Mouse (Mus musculus) gastrocnemius, adult 8-10 months (tissue): ENCODE data around the gene Tldc1. TPM values are rescaled to one million over a fixed set of nuclear protein-coding genes. Genes with fewer than 3 reads are reported as not detected.

Source experiments
- DNase-seq, 2 experiments: peaks; one replicate each; pipeline ENCODE4 v3.0.0; 2022; ENCODE audit warnings: low spot score in 2 of 2
- total RNA-seq, 4 experiments: library from RNA; stranded (reverse); gene quantifications; 2 replicates each; pipeline ENCODE4 v1.2.4; 2022

The Tldc1 gene
- total RNA-seq: 1 to 10 TPM; 2.9 to 4.8 (median 3.8) TPM

DNA sequence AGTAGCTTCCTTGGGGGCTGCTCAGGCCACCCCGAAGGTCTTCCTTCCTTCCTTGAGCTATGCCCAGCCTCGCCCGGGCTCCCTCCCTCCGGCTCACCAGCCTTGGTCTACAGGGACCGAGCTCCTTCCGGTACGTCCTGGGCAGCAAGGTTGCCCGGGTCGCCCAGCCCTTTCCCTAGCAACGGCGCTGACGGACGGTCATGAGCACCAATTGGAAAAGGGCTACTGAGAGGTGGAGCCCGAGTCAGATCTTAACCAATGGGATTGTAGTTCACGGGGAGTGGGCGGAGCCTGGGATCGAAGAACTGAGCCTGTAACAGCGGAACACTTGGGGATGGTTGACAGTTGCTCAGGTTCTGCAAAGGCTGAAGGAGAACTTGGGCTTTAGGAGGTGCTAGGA lies at the start of gene Tldc1:
Gene Tldc1 (minus strand): TSS at position 154 of the 400 bp plus-strand sequence.
- DNase-seq: peak; percentile 98 to 100

DNA sequence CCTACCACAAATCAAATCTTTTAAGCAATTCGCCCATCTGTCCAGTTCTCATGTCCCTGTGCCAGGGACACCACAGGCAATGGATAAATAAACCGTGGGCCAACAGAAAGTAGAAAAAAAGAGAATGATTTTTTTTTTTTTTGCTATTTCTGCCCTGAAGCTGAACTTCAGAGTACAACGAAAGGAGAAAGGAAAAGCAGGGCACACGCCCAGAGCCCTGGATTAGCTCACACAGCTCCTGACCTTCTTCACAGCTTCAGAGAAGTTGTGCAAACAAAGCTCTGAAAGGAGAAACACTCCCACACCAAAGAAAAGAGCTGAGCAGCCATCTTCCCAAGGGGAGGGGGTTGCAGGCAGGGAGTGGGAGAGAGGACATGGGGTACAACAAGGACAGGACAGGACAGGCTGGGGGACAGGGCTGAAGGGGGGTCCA lies 49.5 kb upstream of the Tldc1 start:
- no peak for DNase-seq

DNA sequence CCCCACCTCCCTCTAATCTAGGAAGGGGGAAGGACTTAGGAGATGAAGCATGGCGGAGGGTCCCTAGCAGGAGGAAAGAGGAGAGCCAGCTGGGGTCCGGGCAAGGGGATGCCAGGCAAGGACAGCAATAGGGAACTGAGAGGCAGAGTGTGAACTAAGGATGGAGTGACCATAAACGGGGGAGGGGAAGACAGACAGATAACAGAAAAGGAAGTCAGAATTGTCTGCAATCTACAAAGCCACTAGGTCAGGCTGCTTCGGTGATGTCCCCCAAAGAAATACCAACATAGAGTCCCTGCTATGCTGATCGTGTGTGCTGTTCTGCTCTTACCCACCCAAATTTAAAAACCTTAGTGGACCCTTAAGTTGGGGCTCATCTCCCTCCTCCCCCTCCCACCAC lies 48.8 kb upstream of the Tldc1 start:
- DNase-seq: no peak

DNA sequence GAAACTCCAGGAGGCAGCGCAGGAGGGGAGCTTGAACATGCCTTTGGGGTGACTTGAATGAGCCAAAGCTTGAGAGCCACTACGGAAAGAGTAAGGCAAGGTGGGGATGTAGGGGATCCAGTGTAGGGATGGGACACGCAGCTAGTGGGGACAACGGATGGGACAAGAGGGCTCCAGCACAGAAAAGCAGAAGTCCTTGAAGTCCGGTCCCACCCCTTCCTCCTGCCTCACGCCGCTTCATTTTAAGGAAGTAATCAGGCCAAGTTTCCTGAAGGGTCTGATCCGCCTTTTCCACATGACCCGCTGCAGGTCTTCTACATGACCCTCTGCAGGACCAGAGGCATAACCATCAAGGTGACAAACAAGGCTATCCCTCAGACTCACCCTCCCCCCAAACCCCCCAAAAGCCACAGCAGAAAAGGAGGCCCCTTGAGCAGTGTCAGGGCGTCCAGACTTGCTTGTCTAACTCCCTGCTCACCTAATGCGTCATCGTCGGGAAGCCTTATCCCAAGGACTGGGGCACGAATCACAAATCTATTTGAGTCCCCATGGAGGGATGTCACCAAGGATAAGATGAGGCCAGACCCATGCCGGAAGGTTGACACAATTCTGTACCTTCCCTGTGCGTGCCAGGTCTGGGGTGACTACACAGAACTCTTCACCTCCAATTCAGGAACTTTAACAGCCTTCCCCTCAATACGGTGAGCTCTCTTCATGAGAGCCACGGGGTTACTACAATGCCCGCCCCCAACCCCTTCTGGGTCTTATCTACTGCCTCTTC lies 47.9 kb upstream of the Tldc1 start:
- DNase-seq: no peak

DNA sequence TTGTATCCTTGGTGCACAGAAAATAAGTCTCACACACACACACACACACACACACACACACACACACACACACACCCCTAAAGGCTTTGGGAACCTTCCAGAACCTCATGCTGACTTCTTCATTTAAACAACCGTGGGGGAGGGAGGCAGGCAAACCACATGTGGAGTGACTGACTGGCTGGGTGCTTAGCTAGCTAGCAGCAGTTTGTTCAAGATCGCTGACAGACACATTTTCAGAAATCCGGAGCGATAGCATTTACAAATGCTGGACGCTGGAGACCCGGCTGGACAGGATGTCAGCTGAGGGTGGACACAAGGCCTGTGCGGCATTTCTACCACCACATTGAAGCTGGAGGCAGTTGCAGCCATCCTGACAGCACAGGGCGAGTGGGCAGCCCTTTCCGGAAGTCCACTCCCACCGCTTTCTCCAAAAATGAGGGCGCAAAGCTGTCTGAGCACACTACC lies 46.6 kb upstream of the Tldc1 start:
- DNase-seq: no peak

DNA sequence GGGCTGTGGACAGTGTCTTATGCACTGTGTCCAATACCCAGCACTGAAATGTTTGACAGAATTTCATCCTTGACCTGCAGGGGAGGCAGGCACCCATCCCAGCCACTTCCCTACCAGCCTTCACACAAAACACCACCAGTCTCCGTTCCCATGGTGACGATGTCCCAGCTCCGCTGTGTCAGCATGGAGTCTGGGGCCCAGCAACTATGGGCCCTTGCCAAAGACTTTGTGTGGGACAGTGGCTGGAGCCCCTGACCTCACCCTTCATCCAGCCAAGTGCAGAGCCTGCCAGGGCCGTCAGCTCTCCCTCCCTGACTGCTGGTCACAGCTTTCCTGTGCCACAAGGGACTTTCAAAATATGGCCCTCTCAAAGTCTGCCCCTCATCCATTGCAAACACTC lies 45.9 kb upstream of the Tldc1 start:
- peak in 1 of 2 experiments; percentile 24 for DNase-seq

DNA sequence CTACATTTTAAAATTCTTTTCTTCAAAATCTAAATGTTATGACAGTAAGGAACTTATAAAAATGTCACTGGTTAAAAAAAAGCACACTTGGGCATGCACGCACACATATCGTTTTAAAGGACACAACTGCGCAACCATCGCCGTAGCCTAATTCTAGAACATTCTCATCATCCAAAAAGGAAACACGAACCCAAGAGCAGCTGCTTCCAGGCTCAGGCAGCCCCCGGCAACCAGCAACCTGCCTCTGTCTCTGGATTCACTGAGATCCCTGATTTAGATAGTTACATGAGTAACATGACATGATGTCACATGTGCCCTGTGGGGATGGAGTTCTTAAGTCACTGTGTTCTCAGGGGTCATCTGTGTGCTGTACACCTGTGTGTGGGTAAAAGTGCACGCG lies 45.1 kb upstream of the Tldc1 start:
- no peak for DNase-seq

DNA sequence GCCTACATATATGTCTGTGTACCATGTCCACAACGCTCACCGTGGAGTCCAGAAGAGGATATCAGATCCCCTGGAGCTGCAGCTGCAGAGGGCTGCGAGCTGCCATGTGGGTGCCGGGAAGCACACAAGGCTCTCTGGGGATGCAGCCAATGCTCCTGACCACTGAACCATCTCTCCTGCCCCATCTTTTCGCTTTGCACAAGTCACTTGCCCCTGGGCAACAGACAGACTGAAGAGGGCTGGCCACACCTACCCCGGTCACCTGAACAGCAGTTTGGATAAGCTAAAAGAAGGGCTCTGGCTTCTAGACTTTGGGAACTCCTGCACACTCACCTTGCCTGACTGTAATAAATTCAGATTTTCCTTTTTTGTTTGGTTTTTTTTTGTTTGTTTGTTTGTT lies 43.5 kb upstream of the Tldc1 start:
- no peak for DNase-seq

DNA sequence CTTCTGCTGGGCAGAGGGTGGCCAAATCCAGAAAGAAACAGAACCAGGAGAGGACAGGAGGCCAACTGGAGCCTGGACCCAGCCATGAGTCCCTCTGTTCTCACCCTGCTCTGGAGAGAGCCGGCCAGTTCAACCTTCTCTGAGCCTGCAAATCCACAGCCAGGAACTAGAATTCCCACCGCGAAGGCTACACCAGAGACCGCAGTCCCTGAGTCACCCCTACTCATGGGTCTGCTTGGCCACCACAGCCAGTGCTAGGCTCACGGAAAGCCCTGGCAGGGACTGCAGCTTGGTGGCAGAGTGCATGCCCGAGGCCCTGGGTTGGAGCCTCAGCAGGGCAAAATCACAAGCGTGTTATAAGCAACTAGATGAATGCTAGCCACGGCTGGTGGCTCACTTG lies 41.8 kb upstream of the Tldc1 start:
- no peak for DNase-seq

DNA sequence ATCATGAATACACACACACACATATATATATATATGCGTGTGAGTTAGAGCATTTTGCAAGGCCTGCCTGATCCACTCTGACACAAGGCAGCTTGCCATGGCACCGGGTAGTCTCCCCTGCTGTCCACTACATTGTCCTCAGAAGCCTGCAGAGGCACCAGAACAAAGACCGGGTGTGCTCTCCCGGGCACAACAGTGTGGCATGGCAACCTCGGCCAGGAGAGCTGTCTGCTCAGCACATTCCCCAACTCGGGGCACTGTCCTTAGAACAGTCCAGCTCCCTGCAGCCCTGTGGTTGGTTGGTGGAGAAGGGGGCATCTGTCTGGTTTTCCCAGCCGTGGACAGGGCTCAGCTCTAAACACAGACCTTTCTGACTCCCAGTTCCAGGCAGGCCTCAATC lies 41.1 kb upstream of the Tldc1 start:
- DNase-seq: no peak

DNA sequence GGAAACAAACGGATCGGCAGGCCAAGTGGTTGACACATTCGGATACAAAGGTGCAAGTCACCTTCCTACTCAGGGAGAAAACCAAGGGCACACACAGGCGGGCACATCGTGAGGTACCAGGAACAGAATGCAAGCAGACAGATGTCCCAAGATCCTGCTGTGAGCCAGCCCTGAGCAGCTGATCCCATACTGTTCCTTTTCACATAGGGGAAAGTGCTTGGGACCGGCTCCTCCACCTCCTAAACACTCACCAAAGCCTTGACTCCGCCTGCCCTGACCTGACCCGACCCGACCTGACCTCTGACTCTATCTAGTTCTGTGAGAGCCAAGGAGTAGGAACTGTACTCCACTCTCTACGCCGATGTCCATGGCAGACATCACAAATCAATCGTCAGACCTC lies 39.2 kb upstream of the Tldc1 start:
- no peak for DNase-seq

DNA sequence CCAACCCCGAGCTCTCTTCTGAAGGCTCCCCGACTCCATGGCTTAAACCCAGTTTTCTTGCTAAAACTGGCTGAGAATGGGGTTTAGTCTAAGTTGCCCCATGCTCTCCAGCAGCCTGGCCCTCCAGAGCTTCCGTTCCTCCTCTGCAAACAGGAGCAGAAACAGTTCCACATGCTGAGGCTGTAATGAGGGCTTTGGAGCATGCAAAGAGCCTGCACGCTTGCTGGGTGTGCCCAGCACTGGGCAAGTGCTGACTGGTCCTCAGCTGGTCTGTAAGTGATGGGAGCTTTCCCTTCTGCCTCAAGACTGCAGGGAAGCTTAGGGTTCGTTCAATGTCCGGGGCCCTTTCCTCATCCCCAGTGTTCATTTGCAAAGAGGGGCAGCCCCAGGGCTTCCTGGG lies 38.0 kb upstream of the Tldc1 start:
- DNase-seq: no peak

DNA sequence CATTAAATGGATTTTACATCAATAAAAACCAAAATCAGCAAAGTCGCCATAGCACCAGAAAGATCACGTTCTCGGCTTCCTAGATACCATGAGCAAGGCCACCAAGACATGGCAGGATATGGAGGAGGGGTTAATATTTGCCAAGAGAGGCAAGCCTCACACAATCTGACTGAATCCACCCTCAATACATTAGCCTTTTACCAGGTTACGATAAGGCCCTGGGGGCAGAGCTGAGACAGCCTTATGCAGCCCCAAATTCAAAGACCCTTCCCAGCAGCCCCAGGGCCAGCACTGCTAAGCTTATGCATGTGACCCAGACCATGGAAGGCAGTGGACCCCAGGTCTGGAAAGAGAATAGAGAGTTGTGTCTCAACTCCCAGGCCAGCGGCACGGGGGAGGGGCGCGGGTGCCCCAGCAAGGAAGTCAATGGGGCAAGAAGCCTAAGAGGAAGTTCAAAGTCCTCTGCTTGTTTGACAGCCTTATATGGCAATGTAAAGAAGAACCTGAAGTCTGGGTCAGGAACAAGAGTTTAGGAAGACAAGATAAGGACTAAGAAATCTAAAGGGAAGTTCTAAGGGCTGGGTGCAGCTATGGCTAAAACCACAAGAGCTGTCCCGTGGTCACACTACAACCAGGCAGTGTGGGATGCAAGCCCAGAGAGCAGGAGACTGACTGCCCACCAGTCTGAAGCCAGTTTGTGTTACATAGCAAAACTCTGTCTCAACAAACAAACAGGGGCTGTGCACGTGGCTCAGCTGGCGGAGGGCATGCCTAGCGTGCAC lies 34.6 kb upstream of the Tldc1 start:
- DNase-seq: no peak

DNA sequence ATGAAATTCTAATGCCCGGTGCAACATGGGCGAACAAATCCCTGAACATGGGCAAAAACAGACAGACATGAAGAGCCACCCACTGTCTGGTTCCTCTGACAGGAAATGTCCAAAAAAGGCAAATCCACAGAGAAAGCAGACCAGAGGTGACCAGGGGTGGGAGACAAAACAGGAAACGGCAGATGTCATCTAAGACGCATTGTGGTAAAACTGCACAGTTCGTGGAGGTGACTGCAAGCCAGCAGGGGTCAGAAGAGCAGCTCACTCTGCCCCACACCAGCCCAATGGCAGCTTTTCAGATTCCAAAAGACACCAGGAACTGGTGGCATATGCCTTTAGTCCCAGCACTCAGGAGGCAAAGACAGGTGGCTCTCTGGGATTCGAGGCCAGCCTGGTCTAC lies 33.7 kb upstream of the Tldc1 start:
- no peak for DNase-seq

DNA sequence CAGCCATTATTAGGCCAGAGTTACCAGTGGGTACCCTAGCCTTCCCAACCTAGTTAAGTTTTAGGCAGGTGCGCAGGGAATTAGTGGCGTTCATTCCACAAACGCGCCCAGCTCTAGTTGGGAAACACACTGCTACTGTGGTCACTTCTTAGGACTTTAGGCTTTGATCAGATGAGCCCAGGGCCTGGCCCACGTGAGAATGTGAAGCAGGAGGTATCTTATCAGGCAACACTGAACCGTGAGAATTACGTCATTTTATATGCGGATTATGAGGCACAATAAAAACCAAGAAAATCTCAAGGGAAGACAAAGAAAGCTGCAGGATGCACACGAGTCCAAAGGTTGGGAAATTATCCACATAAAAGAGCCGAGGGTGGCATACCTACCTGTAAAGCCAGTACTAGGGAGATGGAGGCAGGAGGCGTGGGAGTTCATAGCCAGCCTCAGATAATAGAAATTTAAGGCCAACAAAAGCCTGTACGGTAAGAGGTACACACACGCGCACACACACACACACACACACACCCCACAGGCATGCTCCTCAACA lies 32.8 kb upstream of the Tldc1 start:
- DNase-seq: no peak

DNA sequence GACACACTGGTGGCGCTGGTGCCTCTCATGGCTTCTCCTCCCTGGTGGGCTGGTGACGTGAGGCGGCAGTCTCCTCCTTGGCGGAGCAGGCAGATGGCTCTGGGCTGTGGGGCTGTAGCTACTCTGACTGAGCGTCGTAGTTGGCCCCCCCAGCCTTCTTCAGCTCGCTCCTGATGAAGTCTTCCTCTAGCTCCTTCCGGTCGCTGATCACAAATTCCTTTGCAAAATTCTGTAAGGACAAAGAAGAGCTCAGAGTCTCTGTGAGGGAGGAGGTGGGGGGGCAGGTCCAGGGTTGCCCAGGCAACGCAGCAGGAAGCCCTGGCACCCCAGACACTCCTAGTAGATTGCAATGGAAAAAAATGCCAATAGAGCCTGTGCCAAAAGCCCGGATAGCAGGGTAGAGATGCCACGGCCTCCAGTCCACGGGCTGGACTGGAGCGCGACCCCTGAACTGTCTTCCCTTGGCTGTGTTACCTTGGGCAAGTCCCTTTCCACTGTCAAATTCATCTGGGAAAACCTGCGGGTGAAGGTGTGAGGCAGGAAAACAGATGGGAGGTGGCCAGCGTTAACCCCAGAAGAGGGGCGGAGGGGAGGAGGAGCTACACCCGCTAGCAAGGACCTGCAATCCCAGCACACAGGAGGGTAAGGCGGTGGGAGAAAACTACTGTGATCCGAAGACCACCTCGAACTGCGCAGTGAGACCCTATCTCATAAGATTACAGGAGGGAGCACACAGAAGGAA lies 32.1 kb upstream of the Tldc1 start:
- DNase-seq: no peak

DNA sequence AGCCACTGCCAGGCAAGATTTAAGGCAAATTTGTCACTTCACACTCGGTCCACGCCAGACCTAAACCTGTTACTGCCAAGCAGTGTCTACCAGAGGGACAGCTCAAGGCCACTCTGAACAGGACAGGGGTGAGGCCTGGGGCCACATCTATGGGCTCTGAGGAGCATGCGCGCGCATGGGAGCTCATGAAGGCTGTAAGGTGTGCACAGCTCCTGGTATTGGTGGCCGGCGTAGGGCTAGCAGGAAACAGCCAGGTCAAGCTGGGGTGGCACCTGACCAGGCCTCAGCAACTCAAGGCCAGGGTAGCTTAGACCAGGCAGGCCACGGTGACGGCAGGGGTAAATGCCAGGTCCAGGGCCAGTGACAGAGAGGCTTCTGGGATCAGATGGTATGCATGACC lies 31.4 kb upstream of the Tldc1 start:
- no peak for DNase-seq

DNA sequence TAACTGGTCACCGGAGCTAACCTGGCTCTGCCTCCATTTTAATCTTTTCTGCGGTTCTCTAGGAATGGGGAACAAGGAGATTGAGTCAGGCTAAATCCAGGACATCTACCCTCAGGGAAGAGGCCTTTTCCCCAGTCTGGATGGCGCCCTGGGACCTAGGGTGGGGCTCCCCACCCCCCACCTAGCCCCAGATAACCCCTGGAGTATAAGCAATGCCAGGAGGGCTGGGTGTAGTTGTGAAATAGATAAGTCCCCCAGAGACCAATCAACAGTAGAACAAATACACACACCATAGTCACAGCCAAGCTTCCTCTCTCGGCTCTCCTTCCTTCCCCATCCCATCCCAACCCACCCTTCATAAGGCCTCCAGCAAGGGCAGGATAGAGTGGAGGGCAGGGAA lies 29.5 kb upstream of the Tldc1 start:
- no peak for DNase-seq

DNA sequence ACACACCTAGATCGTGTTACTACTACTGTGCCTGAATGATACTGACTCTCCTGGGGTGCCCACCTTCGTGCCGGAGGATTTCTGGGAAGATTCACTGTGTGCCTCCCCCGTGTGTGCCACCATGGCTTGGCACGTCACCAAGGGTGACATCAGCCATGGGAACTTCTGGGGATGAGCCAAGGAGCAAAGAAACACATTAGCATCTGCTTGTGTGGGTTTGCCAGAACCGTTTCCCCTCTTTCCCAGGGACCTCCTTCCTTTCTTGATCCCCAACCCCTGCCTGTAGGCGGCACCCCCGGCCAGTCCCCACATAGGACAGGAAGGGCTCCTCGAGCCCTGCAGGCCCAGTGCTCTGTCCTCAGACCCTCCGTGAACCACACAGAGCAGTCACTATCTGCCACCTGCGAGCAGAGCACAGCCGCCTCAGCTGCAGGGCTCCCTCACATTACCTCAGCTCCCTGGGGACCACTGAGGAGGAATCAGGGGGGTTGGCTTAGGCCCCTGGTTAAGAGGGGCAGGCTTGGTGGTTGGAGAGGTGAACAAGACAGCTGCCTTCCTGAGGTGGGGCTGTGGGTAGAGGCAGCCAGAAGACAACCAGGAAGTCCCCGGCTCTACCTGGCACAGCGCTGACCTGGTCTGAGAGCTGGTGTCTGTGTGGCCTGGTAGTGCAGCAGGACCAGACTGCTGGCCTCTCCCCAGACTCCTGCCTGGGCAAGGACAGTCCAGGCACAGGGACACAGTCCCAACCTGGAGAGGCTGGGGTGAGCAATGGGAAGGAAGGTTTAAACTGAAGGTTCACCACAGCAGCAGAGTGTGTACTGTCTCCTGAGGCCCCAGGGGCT lies 28.4 kb upstream of the Tldc1 start:
- no peak for DNase-seq

DNA sequence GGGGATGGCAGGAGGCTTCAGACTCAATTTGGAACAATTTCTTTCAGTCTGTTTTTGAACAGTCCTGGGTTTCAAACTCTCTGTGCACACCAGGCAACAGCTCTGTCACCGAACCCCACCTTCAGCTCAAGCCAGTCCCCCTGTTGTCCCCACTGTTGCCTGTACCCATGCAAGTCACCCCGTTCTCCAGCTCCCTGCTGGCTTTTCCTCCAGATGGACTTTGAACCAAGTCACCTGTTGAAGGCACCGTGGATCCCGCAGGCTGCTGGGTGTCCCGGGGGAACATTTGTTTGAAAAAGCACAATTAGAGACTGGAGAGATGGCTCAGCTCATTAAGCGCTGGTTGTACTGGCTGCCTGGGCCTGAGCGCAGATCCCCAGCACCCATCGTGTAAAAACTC lies 27.1 kb upstream of the Tldc1 start:
- DNase-seq: no peak

DNA sequence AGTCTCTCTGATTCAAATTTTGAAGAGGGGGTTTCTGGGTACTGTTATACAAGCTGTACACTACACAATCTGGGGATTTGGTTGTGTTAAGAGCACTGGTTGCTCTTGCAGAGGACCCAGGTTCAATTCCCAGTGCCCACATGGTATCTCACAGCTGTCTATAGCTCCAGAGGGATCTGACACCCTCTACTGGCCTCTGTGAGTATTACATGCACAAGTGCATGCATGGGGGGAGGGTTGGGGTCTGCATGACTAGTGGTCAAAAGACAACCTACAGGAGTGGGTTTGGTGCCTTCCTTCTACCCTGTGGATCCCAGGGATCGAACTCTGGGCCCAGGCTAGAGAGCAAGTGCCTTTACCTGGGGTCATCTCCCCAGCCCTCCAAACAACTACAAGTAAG lies 24.4 kb upstream of the Tldc1 start:
- DNase-seq: no peak
